Mouse (Mus musculus): ENCODE results near the gene Pgam5. TPM values are rescaled to one million over a fixed set of nuclear protein-coding genes. Genes with fewer than 3 reads are reported as not detected.

Pgam5 gene
- polyA plus RNA-seq, 1 experiment, result 14.2 TPM

DNA sequence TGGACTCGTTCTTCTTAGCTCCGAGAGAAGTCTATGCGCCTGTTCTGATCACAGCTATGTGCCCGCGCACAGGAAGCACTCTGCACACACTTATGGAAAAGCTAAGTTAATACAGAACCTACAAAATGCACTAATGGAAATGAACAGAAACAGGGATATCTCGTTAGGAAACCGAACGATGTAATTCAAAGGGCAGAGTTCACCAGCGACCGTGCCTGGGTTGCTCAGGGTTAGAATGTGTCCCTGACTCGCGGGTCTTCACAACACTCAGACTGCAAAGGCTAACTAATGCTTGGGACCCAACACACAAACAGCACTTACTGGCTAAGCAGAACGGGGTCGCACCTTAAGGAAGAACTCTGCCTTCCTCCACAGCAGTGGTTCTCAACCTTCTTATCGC is 15.4 kb upstream of the Pgam5 start:
- Histone ChIP-seq H3K4me1 (ENCODE audit: control insufficient read depth, insufficient read depth, low read length) (peaks cover 4% of the 10 kb centered on the region; the same call in 1 of the 2 replicates), H3K4me3 (replicated peaks; ENCODE audit: extremely low read depth, low read depth, low read length) (peak overlapping the region; percentile 78)
- peak; percentile 12 for DNase-seq
- no peak for TF ChIP-seq CTCF (IDR thresholded peaks at IDR 0.05; ENCODE audit: insufficient read depth, low read length)
- no peak for TF ChIP-seq POLR2A (IDR thresholded peaks at IDR 0.05; ENCODE audit: borderline replicate concordance, extremely low read depth, low read depth, low read length)
- 3% methylated on average over 15 of the region's 15 CpGs for WGBS

DNA sequence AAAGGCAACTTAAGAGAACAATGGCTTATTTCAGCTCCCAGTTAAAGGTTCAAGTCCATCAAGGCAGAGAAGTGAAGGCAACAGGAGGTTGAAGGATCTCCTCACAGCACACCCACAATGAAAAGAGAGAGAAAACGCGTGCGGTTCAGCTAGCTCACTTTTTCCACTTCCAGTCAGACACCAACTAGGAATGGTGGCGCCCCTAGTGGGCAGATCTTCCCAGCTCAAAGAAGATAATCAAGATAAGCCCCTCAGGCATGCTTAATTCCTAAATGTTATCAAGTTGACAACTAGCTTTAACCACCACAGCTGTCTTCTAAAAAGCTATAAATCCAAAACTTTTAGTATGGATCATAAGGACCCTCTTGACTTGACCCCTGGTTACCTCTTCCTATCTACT is 14.8 kb upstream of the Pgam5 start:
- 6% methylated on average over 4 of the region's 4 CpGs for WGBS
- Histone ChIP-seq H3K4me1 (ENCODE audit: control insufficient read depth, insufficient read depth, low read length) (peaks cover 4% of the 10 kb centered on the region; the same call in 1 of the 2 replicates), H3K4me3 (replicated peaks; ENCODE audit: extremely low read depth, low read depth, low read length) (no peak overlapping the region)
- TF ChIP-seq CTCF (IDR thresholded peaks at IDR 0.05; ENCODE audit: insufficient read depth, low read length) (peak; percentile 63), POLR2A (IDR thresholded peaks at IDR 0.05; ENCODE audit: borderline replicate concordance, extremely low read depth, low read depth, low read length) (no peak)
- peak; percentile 62 for DNase-seq

DNA sequence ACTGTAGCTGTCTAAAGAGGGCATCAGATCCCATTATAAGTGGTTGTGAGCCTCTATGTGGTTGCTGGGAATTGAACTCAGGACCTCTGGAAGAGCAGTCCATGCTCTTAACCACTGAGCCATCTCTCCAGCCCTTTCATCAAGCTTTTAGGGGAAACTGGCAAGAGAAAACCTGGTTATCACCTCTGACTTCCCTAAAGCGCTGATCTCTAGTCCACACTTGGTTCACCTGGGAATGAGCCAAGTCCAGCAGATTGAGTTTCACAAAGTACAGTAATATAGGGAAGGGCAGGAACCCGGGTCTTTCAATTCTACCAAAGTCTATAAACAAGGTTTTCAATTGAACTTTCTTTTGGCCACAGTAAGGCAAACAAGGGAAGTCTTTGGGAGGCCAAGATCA is 12.3 kb upstream of the Pgam5 start:
- H3K4me1 ChIP-seq (ENCODE audit: control insufficient read depth, insufficient read depth, low read length), result peaks cover 4% of the 10 kb centered on the region; the same call in 1 of the 2 replicates
- H3K4me3 ChIP-seq (replicated peaks; ENCODE audit: extremely low read depth, low read depth, low read length), result no peak overlapping the region
- 62% methylated on average over 2 of the region's 2 CpGs for WGBS
- no peak for DNase-seq
- no peak for TF ChIP-seq POLR2A (IDR thresholded peaks at IDR 0.05; ENCODE audit: borderline replicate concordance, extremely low read depth, low read depth, low read length)
- no peak for TF ChIP-seq CTCF (IDR thresholded peaks at IDR 0.05; ENCODE audit: insufficient read depth, low read length)

DNA sequence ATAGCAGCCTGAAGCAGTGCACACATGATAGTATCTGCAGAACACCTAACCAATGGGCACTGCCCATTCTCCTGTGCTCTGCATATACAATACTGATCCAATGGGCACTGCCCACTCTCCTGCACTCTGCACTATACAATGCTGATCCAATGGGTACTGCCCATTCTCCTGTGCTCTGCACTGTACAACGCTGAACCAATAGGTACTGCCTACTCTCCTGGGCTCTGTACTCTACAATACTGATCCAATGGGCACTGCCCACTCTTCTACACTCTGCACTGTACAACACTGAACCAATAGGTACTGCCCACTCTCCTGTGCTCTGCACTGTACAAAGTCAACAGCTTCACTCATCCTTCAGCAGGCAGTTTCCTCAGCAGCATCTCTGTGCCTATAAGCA is 7.2 kb upstream of the Pgam5 start:
- TF ChIP-seq CTCF (IDR thresholded peaks at IDR 0.05; ENCODE audit: insufficient read depth, low read length), result no peak
- no peak for TF ChIP-seq POLR2A (IDR thresholded peaks at IDR 0.05; ENCODE audit: borderline replicate concordance, extremely low read depth, low read depth, low read length)
- DNase-seq, result no peak
- 78% methylated on average over 1 of the region's 1 CpGs for WGBS

DNA sequence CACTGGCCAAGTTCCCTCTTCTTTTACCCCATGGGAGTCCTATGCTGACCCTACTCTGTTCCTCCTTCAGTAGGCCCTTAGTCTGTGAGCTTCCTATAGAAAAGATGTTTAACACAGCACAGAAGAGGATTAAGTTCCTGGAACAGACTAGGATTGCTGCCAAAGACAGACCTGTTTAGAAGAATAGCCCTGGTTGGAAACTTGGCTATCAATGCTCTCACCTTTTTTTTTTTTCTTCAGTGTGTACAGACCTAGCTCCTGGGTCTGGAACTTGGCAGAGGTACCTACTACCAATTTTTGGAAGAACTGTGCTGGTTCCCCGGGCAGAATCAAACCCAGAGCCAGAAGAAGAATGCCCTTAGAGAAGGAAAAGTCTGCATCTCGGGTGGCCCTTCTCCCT is 6.7 kb upstream of the Pgam5 start:
- WGBS, result 68% methylated on average over 2 of the region's 2 CpGs
- Histone ChIP-seq H3K4me3 (replicated peaks; ENCODE audit: extremely low read depth, low read depth, low read length) (no peak overlapping the region), H3K4me1 (ENCODE audit: control insufficient read depth, insufficient read depth, low read length) (no peaks in the 10 kb centered on the region; the same call in 1 of the 2 replicates)
- no peak for DNase-seq
- no peak for TF ChIP-seq CTCF (IDR thresholded peaks at IDR 0.05; ENCODE audit: insufficient read depth, low read length)
- TF ChIP-seq POLR2A (IDR thresholded peaks at IDR 0.05; ENCODE audit: borderline replicate concordance, extremely low read depth, low read depth, low read length), result no peak

More for the DNA sequence above, 7.2 kb upstream of the Pgam5 start:
- Histone ChIP-seq H3K4me1 (ENCODE audit: control insufficient read depth, insufficient read depth, low read length) (no peaks in the 10 kb centered on the region; the same call in 1 of the 2 replicates), H3K4me3 (replicated peaks; ENCODE audit: extremely low read depth, low read depth, low read length) (no peak overlapping the region)

DNA sequence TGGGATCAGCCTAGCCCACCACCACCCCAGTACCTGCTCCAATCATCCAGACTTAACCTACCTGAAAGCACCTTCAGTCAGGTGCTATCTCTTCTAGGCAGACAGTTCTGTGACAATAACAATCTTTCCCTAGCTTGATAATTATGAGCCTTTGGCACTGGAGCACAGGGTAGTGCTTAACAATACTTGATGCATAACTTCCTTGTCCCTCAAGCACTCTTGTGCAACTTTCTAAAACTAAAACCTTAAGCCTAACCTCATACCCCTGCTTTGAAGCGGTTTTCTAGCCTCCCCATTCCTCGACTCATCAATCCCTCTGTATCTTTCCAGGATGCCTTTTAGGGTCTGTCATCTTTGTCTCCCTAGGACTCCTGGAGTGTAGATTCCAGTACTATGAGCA is 5.1 kb upstream of the Pgam5 start:
- TF ChIP-seq POLR2A (IDR thresholded peaks at IDR 0.05; ENCODE audit: borderline replicate concordance, extremely low read depth, low read depth, low read length) (no peak), CTCF (IDR thresholded peaks at IDR 0.05; ENCODE audit: insufficient read depth, low read length) (no peak)
- H3K4me3 ChIP-seq (replicated peaks; ENCODE audit: extremely low read depth, low read depth, low read length), result no peak overlapping the region
- DNase-seq, result no peak
- H3K4me1 ChIP-seq (ENCODE audit: control insufficient read depth, insufficient read depth, low read length), result no peaks in the 10 kb centered on the region; the same call in 1 of the 2 replicates
- WGBS, result 43% methylated on average over 2 of the region's 2 CpGs

DNA sequence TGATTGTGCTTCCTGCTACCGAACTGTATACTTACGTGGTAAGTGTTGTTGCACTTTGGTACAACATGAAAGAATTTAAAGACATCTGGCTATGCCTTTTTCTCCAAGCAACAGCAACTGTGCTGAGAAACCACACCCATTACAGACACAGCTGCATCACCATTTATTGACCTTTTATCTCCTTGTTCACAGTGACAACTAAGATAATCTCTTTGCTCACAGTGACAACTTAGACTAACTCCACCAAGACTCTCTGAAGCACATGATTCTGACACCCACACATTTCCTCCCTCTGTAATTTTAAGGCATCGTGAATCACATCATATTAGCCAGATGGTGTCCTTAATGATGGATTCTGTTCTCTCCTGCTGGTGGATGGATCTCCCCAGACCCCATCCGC is 4.4 kb upstream of the Pgam5 start:
- no peak for DNase-seq
- no peaks in the 10 kb centered on the region; the same call in 1 of the 2 replicates for H3K4me1 ChIP-seq (ENCODE audit: control insufficient read depth, insufficient read depth, low read length)
- H3K4me3 ChIP-seq (replicated peaks; ENCODE audit: extremely low read depth, low read depth, low read length), result no peak overlapping the region
- WGBS, result 72% methylated on average over 4 of the region's 4 CpGs
- TF ChIP-seq POLR2A (IDR thresholded peaks at IDR 0.05; ENCODE audit: borderline replicate concordance, extremely low read depth, low read depth, low read length) (no peak), CTCF (IDR thresholded peaks at IDR 0.05; ENCODE audit: insufficient read depth, low read length) (no peak)

DNA sequence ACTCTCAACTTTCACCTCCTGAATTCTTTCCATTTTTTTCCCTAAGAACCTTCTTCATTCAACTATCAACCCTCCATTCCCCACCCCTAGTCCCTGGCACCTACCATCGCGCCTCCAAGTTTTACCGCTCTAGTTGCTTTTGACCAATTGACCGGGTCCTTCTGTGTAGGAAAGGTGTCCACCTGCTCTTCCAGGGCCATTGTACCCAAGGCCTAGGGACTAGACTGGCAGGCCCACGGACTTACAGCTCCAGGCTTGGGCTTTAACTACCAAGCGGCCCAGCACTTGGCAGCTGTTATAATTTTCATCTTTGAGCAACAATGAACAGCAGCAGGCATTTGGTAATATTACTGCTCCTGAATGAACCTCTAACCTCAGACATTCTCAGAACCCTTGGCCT is 529 bp upstream of the Pgam5 start:
- TF ChIP-seq CTCF (IDR thresholded peaks at IDR 0.05; ENCODE audit: insufficient read depth, low read length) (no peak), POLR2A (IDR thresholded peaks at IDR 0.05; ENCODE audit: borderline replicate concordance, extremely low read depth, low read depth, low read length) (no peak)
- peaks cover 4% of the 10 kb centered on the region for H3K4me1 ChIP-seq (ENCODE audit: control insufficient read depth, insufficient read depth, low read length)
- WGBS, result 91% methylated on average over 6 of the region's 6 CpGs
- no peak overlapping the region for H3K4me3 ChIP-seq (replicated peaks; ENCODE audit: extremely low read depth, low read depth, low read length)
- DNase-seq, result no peak

DNA sequence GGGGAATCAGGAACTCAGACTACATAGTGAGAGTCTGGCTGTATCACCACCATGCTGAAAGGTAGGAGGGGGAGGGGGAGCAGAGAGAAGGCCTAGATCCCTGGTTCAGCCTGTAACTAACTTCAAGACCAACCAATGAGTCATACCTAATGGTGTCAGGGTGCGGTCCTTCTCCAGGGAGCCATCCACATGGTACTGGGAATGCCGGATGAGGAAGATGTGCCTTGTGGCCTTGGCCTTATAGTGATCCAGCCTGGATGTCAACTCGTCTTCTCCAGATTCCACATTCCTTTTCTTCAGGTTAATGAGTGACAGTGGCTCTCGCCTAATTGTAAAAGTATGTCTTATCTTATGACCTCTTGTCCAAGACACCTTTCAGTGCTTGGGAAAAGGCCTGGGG is 2.8 kb downstream of the Pgam5 start:
- WGBS, result 83% methylated on average over 4 of the region's 4 CpGs
- no peak for DNase-seq
- Histone ChIP-seq H3K4me1 (ENCODE audit: control insufficient read depth, insufficient read depth, low read length) (peaks cover 4% of the 10 kb centered on the region), H3K4me3 (replicated peaks; ENCODE audit: extremely low read depth, low read depth, low read length) (no peak overlapping the region)
- TF ChIP-seq CTCF (IDR thresholded peaks at IDR 0.05; ENCODE audit: insufficient read depth, low read length), result no peak
- TF ChIP-seq POLR2A (IDR thresholded peaks at IDR 0.05; ENCODE audit: borderline replicate concordance, extremely low read depth, low read depth, low read length), result no peak

DNA sequence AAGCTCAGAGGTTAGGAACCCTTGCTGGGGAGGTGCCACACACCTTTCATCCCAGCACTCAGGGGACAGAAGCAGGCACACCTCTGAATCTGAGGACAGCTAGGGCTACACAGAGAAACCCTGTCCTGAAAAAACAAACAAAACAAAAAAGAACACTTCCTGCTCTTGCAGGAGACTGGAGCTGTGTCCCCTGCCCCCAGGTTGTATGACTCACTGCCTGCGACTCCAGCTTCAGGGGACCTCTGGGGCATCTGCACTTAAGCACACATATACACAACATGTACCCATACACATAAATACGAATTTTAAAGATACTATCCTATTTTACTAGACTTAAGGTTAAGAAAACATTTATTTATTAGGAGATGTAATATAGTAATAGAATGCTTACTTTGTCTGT is 25.6 kb downstream of the Pgam5 start:
- DNase-seq, result no peak
- TF ChIP-seq CTCF (IDR thresholded peaks at IDR 0.05; ENCODE audit: insufficient read depth, low read length), result no peak
- no peak for TF ChIP-seq POLR2A (IDR thresholded peaks at IDR 0.05; ENCODE audit: borderline replicate concordance, extremely low read depth, low read depth, low read length)
- Histone ChIP-seq H3K4me1 (ENCODE audit: control insufficient read depth, insufficient read depth, low read length) (no peaks in the 10 kb centered on the region), H3K4me3 (replicated peaks; ENCODE audit: extremely low read depth, low read depth, low read length) (no peak overlapping the region)
- WGBS, result 74% methylated on average over 2 of the region's 2 CpGs
